Mouse (Mus musculus) cerebellum, adult 9-10 months (tissue): ENCODE measurements around the gene Mrc1.

ENCODE experiments used
- DNase-seq: peaks from one replicate; pipeline ENCODE4 v3.0.0; 2022

Gene Mrc1

DNA sequence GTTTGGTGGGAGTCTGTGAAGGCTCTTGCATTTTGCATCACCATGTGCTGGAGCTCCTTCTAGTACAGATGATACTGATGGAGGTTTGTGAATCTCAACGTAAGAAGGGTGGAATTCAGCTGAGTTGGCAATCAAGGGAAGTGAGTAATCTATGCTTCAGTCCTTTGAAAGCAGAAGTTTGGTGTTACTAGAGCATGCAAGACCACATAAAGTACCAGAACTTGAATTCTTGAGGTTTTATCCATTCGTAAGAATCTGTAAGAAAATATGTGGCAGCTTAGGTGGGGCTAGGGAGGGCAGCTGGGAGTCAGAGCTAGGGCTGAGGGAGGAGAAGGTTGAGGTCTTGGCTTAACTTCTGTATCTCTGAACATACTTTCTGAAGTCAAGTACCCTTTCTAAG lies 15.5 kb downstream of the Mrc1 start:
- DNase-seq = no peak

DNA sequence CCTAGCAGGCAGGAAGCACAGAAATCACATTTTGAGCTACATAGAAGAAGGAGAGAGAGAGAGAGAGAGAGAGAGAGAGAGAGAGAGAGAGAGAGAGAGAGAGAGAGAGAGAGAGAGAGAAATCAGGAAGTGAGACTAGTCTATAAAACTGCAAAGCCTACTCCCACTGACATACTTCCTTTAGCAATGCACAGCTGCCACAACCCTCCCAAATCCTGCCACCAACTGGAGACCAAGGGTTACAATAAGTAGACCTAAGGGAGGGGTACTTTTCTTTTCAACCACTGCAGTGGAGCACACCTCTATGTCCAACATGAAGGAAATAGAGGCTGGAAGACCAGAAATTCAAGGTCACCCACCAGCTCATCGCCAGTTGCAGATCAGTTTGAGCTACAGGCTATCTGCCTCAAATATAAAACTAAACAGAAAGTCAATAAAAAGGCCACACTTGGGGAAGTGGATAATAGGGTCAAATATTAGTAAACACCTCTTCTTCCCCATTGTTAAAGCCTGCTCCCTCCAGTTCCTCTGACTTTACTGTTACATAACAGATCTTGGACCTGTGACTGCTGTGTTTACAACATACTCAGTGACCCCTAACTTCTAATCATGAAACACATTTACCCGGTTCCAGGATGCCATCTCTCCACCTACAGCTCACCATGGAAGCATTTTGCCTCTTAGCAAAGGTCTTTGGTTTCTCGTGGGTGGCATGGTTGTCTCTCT lies 20.8 kb downstream of the Mrc1 start:
- DNase-seq = no peak

- DNase-seq = no peak
These were observed 22.7 kb downstream of the Mrc1 start for GRCm38 (mm10) chr2:14251938-14252337.

DNA sequence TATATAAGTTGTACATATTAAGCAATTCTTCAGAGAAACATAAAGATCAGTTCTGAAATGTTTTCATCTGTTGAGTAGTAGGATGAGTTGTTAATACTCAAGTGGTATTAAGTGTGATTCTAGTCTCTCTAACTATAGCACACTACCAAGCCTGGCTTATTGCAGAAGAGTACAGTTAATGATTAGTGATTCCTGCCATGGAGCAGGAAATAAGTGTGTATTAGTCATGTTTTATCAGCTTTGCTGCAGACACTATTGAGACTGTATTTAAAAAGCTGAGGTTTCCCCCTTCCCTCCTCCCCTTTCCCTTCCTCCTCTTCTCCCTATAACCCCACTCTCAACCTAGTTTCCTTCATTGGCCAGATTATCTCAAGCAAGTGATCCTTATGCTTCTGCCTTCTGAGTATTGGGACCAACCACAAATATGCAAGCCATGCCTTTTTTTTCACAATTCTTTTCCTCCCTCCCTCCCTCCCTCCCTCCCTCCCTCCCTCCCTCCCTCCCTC lies 29.2 kb downstream of the Mrc1 start:
- no peak for DNase-seq

GRCm38 (mm10) chr2:14262090-14262489 lies 32.9 kb downstream of the Mrc1 start:
- DNase-seq = no peak

DNA sequence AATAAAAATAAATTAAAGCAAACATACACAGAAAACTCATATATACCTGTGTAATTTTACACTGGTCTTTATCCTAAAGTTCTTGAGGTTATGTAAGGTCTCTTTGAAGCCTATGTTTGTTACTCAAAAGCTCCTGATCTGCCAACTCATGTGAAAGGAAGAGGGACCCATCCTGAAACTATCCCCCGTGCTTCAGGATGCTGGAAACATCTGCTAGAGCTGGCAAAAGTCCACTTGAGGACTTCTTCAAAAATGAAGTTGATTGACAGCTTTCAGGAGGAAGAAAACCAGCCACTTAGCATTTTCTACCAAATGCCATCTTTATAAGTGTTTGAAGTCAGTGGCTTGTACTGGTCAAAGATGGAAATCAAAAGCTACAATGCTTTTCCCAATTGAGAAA lies 40.0 kb downstream of the Mrc1 start:
- DNase-seq = no peak

DNA sequence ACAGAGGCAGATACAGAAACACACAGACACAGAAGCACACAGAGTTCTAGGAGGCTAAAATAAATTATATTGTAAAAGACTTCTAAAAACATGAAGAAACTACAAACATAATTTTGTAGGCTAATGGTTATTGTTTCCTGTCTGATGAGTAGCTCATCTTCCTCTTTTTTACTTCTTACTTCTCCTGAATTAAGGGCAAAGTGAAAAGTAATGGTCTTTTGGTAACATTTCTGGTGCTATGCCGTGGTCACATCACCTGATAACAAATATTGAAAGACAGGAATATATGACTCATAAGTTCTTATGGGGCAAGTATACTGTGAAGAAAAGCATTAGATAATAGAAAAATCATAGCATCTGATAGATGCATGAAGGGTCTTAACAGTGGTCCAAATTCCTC lies 42.9 kb downstream of the Mrc1 start:
- no peak for DNase-seq

- DNase-seq = no peak
These were observed 46.6 kb downstream of the Mrc1 start for GRCm38 (mm10) chr2:14275796-14276195.

GRCm38 (mm10) chr2:14279256-14279655 lies 50.1 kb downstream of the Mrc1 start:
- no peak for DNase-seq

DNA sequence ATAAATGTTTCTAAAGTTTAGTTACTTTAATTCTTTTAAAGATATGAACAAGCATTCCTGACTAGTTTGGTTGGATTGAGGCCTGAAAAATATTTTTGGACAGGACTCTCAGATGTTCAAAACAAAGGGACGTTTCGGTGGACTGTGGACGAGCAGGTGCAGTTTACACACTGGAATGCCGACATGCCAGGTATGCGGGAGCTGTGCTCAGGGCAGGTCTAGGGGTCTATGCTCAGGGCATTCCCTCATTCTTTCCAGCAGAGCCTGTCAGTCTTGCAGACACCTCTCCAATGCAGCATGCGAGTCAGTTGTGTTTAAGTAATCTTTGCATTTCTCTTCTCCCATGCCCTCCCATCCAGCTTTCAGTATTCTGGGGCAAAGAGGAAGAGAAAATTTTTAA lies 50.6 kb downstream of the Mrc1 start:
- no peak for DNase-seq

DNA sequence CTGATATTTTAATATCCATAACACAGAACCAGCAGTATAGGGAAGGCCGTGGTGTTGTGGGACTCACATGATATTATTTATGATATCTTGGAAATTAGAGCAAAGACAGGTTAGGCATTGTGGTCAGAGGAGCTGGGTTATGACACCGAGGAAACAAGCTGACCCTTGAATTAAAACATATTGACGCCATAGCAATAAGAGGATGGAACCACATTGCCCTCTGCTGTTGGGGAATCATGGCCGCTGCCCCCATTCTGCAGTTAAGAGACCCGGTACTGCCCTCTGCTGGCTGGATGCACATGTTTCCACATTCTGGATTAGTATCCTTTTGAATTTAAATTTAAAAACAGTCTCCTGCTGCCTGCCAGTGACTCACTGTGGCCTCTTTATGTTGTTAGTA lies 66.1 kb downstream of the Mrc1 start:
- DNase-seq = peak; percentile 91

- DNase-seq = no peak
These were observed 83.6 kb downstream of the Mrc1 start for GRCm38 (mm10) chr2:14312505-14313380.

DNA sequence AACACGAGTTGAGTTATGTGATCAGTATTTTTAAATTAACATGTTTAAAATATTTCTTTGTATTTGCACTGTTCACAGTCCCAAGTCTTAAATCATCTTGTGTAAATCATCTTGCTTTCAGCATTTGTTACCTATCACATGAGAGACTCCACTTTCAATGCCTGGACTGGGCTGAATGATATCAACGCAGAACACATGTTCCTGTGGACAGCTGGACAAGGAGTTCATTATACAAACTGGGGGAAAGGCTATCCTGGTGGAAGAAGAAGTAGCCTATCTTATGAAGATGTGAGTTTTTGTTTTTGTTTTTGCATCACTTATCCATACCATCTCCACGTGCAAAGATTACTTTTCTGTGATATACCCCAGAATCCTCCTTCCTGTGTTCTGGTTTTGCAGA lies 85.9 kb downstream of the Mrc1 start:
- no peak for DNase-seq

- DNase-seq = peak; percentile 63
These were observed 112.6 kb downstream of the Mrc1 start for GRCm38 (mm10) chr2:14341652-14342308.

- DNase-seq = no peak
These were observed 113.2 kb downstream of the Mrc1 start for GRCm38 (mm10) chr2:14342309-14342839.
